Mouse (Mus musculus) layer of hippocampus, postnatal 10 days (tissue): ENCODE measurements around the gene Ifitm6. TPM values are rescaled to one million over a fixed set of nuclear protein-coding genes. Genes with fewer than 3 reads are reported as not detected.
A peak's percentile ranks its signal among the peaks of the same experiment; 100 is the strongest.
"Not testable (repeated sequence)": the region's sequence is repeated elsewhere in the genome, so short reads cannot be mapped to it uniquely, and the experiment has no call there.

Experiments used
- DNase-seq, 2 experiments: peaks; one replicate each; pipeline ENCODE4 v3.0.0; 2021; ENCODE audit warnings: low spot score in 2 of 2
- total RNA-seq, 2 experiments: library from RNA; stranded (reverse); gene quantifications; 2 replicates each; pipeline ENCODE4 v1.2.3; 2021

Gene Ifitm6
- total RNA-seq, 2 experiments from 2014 or later: not detected

DNA sequence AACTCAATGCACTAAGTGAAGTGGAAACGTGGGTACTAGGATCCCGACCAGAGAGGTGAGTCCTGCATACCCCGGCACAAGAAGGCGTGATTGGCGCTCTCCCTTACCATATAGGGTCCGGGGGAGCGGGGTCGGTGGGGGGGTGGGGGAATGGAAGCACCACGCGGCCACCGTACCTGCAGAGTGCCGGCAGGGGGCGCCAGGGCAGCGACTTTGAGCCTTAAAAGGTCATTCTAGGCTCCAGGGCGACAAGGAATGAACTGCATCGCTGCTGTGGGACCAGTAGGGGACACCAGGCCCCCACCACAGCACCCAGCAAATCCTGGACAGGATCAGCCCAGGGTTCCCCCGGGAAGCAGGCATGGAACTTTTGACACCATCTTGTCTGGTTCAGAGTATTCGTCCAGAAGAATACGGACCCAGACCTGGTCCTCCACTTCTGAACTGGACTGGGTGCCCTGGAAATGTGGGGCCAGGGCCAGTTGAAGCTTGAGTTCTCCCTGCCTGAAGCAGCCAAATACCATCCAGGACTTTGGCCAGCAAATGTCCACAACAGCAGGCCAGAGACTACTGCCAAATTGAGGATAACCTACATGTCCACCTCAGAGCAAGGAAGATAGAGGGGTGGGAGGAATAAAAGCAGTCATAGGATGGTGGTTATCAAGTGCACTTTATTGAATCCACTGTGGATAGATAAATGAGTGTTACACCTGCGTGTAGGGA, 8.6 kb downstream of the Ifitm6 start:
- peak; percentile 67 to 69 for DNase-seq

DNA sequence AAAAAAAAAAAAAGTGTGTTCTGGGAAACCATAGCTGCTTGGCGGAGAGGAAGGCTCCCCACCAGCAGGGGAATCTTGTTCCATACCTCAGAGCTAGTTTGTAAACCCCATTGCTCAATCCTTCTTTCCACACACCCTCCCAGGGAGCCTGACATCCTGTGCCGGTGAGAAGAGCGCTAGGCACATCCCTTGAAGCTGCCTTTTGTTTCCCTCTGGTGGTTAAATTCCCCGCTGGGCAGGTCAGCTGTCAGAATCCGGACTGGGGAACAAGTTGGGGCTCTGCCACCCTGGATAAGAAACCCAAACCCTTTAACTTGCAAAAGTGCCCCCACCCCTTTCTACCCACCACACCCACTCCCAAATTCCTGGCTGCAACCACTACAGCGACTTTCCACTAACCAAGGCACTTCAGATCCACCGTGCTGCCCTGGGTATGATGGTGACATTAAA, 9.4 kb downstream of the Ifitm6 start:
- peak in 1 of 2 experiments; percentile 16 for DNase-seq

DNA sequence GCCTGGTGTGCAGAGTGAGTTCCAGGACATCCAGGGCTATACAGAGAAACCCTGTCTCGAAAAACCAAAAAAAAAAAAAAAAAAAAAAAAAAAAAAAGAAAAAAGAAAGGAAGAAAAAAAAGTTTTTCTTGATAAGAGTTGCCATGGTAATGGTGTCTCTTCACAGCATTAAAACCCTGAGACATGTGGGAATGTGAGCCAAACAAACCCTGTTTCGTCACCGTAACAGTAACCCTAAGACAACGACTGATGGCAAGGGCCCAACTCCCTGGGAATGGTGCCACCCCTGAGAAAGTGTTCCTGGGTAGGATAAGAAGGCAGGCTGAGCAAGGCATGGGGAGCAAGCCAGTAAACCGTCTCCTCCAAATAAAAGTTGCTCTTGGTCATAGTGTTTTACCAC, 10.8 kb downstream of the Ifitm6 start:
- peak; percentile 33 to 42 for DNase-seq

DNA sequence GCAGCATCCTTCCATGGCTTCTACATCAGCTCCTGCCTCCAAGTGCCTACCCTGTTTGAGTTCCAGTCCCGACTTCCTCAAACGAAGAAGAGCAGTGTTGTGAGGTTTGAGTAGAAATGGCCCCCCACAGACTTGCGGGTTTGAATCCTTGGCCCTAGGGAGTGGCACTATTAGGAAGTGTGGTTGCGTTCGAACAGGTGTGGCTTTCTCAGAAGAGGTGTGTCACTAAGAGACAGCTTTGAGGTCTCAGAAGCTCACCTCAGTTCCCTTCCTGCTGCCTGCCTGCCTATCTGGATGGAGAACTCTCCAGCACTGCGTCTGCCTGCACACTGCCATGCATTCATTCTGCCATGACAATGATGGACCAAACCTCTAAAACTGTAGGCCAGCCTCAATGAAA, 11.3 kb downstream of the Ifitm6 start:
- DNase-seq: no peak

DNA sequence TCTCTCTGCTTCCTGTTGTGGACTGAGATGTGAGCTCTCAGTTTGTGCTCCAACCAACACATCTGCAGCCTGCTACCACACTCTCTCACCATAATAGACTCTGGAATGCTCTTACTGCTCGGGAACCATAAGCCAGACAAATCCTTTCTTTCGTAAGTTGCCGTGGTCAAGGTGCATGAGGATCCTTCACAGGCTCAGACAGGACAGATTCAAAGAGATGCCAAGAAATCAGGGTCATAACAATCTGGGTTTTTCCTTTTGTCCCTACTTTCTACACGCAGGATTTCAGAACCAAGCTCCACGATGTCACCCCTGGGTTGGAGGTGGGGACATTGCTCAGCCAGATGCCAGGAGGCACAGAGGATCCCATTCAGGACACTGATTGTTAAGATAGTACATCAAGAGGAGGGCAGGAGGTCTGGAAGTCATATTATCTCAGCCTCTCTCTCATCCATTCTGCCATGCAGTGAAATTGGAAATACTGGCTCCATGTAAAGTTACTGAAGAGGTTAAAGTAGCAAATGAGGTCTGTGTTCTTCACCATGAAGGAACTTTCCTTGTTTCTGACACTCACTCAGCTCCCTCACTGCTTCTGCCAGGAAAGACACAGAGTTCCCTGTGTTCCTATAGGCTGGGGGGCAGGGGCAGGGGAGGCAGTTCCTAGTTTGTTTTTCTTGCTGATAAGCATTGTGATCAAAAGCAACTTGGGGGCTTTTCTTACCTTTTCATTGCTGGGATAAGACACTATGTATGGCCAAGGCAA, 14.3 kb downstream of the Ifitm6 start:
- no peak for DNase-seq

DNA sequence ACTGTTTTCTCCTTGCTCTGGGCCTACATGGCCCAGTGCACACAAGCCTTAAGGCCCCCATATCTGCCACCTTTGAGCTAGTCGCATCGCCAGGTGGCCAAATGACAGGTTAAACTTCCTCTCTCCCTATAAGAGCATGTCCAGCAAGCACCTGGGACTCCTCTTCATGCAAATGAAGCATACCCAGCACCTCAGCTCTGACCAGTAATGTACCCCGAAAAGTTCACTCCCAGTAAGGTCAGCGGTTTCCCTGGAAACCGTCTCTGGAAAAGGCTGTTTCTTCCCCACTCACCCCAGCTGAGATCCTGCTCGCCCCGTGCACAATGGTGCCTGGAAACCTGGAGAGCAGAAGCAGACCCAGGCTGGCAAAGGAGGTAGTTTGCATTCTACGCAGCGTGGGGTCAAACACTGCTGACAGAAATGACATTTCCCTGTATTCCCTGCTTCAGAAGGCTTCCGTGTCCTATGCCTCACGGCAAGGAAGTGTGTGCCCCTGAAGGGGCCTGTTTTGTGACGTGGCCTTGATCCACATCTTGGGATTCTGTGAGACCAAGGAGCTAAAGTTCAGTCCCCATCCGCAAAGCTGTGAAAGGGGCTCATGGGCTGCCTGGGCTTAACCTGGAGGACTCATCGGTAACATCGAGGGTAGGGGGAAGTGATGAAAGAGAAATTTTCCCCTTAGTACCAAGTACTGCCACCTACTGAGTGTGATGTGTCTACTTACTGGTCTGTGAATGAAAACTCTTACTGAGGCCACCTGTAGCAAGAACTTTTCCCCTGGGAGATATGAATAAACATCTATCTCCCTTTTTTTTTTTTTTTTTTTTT, 16.6 kb downstream of the Ifitm6 start:
- no peak for DNase-seq

DNA sequence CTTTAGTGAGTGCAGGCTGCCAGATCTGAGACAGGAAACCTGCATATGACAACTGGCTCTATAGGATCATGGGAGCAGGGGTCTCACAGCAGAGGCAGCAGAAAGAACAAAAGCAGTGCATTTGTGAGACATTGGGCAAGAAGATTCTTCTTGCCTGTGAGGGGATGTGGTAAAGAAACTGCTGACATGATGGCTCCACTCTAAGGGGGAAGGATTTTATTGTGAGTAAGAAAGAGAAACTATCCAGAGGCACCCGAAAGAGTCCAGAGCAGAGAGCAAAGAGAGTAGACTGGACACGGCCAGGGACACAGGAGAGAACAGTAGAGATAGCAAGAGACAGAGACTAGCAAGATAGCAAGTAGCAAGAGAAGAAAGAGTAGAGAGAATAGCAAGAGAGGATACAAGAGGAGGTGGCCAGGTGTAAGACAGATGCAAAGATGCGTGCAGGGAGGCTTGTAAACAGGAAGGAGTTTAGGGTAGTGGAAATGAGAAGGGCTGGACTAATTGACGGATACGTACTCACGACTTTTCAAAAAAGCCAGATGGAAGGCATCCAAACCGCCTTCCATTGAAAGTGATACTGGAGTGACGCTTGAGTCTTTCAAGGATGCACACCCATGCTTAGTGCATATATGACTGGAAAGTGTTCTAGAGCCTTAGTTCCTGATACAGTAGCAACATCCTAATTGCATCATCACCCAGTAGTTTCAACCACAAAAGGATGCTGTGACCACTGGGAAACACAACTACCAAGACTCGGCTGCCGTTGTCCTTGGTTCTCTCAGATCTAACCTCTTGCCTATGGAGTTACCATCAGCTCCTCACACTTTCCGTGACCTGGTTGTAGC, 18.6 kb downstream of the Ifitm6 start:
- DNase-seq: no peak

DNA sequence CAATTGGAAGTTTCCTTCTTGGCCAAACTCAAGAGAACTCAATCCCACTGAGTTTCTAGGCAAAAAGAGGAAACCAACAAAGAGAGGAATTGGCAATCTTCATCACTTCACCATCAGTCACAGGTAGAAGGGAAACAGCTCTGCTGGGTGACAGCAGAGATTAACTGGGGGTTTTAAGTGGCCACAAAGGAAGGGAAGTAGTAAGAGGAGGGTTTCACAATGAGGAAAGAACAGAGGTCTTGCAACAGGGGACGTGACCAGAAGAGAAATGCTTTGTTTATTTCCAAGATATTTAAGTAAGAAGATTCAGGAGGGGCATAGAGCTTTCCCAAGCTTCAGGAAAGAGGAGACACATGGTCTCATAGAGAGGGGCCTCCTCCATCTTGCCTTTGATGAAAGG, 19.9 kb downstream of the Ifitm6 start:
- no peak for DNase-seq

DNA sequence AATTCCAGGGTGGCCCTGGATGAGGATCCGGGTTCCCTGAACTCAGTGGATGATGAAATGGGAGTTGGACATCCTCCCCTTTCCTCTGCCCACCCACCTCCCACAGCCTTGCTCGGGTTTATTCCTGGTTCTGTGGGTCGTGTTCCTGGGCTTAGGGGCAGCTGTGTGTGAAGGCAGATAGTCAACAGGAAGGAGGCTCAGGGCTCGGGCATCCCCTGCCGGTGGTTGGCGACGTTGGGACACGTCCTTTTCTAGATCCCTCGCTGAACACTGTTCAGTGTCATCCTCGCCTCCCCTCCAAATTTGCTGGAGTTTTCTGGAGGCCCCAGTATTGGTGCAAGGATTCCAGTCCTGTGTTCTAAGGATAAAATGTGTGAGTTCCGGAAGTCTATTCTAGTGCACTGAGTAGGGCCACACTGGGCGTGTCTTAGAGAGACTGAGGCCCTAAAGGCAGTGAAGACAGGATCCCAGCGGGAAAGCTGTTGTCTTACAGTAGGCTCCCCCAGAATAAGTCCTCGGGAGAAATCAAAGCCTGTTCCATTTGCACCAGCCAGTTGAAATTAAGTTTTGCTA, 26.5 kb downstream of the Ifitm6 start:
- no peak for DNase-seq

DNA sequence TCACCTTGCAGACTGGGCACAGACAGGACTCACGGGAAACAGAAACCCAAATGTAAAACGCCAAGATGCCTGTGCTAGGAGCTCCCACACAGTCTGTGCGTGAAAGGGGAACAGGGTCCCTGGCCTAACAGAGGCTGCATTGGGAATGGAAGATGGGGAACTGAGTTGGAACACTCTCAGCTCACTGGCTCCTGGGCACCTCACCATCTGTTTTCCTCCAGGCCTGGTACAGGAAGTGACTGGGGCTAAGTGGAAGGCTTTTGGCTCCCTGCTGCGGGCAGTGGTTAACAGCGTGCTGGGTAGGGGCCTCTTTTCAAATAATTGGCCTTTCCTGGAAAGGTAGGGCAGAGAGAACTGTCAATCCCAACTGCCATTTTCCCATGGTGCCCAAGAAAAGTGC, 27.1 kb downstream of the Ifitm6 start:
- no peak for DNase-seq

DNA sequence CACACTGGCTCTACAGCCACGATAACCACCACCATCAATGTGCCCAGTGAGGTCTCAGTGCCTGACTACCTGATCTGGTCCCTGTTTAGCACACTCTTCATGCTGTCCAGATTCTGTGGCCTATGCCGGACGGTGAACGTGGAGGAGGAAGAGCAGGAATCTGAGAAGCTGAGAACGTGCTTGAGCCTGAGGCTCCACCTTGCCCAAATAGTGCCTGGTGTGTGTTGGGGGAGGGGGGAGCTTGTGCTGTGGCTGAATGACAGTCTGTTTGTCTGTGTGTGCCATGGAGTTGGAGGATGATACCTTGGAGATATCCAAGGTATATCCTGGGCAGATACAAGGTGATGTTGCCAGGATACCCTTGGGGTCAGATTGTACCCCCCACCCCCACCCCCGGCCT, 27.5 kb downstream of the Ifitm6 start:
- DNase-seq: no peak

DNA sequence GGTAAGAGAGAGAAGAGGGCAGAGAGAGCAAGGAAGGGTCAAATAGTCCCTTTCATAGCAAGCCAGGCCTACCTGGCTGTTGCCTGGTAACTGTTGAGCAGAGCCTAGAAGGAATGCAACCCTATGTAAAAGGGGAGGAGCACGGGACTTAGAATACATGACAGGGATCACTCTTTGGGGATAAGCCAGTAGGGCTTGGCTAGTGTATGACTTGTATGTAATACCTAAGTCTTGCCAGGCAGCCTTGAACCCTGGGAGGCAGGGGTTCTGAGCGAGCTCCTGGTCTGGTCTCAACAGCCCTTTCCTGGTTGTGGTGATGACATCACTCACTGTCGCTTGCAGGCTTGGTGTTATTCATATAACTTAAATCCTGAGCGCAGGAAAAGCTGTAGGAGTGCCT, 28.7 kb downstream of the Ifitm6 start:
- DNase-seq: no peak

DNA sequence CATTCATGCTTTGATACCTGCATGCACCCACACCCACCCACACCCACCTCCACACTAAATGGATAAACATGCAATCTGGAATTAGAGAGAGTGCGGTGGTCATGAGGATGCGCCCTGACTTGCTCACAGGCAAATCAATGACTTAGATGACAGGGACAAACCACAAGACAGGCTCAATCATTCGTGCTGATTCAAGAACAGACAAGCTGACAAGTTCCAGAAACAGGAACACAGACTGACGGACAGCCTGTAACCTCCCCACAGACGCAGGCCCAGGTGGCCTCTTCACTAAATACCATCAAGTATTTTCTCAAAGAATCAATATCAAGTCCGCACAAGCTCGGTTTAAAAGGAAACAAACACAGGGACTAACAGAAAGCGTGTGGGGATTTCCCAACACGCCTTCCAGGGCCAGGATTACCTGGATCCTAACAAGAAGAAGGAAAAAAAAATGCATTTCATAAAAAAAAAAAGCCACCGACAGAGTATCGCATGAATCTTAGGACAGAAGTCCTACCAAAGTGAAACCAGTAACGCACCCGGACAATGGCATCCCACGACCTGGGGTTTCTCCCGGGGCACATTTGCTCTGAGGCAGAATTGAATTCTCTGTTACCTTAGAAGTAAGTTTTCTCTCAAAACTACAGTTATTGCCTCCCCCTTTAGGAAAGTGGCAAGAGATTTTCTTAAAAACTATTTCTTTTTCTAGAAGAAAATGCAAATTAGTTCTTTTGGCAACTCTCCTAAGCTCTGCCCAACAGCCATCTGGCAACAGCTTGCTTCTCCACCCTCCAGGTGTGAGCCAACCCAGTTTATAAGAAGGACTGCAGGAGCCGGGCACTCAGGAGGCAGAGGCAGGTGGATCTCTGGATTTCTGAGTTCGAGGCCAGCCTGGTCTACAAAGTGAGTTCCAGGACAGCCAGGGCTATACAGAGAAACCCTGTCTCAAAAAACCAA, 30.3 kb downstream of the Ifitm6 start:
- DNase-seq: no peak

DNA sequence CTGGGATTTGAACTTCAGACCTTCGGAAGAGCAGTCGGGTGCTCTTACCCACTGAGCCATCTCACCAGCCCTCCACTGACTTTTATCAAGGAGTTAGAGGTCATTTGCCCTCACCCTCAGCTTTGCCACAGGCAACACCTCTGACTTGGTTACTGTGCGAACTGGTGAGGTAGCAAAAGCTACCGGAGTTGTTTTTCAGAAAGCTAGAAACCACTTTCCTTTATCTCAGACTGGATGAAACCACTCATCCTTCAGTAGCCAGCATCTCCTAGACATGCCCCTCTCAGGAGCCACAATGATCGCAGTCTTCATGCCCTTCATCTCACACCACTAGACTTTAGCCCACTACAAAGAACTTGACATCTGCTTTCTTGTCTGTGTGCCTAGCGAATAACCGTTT, 34.8 kb downstream of the Ifitm6 start:
- no peak for DNase-seq

DNA sequence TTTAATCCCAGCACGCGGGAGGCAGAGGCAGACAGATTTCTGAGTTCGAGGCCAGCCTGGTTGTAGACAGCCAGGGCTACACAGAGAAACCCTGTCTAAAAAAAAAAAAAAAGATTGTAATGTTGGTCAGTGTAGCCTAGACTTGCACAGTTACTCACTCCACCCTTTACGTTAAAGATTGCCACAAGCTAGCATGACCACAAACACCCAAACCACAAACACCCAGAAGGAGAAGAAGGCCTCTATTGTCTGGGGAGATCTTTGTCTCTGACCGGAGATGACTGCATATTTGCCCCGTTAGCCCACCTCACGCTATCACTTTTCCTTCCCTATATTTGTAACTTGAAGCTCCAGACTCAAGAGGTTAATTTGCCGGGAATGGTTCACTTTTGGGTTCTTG, 36.0 kb downstream of the Ifitm6 start:
- no peak for DNase-seq

DNA sequence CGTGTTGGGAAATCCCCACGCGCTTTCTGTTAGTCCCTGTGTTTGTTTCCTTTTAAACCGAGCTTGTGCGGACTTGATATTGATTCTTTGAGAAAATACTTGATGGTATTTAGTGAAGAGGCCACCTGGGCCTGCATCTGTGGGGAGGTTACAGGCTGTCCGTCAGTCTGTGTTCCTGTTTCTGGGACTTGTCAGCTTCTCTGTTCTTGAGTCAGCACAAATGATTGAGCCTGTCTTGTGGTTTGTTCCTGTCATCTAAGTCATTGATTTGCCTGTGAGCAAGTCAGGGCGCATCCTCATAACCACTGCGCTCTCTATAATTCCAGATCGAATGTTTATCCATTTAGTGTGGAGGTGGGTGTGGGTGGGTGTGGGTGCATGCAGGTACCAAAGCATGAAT, 41.0 kb downstream of the Ifitm6 start:
- not testable (repeated sequence) for DNase-seq

DNA sequence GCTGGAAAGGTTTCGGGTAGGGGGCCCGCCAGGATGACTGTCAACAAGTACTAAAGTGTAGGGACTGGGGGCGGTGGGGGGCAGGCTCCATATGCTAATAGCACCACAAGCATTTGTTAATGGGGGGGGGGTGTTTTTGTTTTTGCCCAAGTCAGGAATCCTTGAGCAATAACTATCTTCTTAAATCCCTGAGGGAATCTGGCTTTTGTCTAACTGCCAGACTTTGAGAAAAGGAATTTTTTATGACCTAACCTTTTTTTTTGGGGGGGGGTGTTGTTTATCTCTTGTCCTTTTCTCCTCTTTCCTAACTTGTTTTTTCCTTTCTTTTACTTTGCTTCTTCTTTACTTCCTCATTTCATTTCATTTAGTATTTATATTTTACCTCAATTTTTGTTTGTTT, 42.3 kb downstream of the Ifitm6 start:
- no peak for DNase-seq

DNA sequence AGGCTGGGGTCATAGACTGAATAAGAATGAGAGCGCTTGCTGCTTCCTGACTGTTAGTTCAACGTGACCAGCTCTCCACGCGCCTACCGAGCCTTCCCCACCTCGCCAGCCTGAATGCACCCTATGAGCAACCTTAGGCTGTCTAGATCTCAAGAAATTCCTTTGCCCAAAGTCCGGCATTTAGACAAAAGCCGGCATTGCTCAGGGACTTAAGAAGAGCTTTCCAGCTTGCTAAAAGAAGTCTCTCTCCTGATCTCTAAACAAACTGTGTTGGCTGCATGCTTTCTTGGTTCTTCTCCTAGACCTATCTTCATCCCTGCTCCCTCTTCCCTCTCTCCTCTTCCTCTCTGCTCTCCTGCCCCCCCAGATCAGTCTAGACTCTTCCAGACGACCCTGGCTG, 42.8 kb downstream of the Ifitm6 start:
- DNase-seq: no peak

DNA sequence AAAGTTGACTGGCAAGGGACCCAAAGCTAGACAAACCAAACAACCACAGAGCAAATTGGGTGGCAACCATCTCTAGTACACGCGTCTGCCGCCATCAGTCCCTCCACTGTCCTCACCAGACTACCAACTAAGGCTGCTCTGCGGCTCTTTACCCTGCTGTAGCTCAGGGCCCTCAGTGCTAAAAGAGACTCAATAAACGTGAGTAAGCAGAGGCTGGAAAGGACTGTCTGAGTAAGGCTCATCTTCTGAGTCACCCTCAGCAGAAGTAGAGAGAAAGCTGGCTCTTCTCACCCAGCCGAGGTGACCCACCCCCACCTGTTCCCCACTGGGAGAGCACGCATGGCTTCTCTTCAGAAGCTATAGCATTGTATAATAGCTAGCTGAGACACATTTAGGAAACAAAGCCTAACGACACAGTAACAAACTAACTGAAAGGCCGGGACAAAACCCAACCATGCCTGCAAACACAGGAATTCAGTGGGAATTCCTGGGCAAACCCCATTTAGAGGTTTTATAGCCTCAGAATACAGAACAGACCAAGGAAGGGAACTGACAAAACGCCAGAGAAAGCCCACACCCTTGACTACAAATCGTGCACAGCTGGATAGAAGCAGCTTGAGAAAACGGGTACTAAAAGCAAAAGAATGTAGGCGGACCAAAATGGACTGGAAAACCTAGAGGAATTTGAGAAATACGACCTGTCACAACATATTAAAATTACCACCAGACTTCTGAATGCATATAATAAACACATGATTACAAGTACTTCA, 44.1 kb downstream of the Ifitm6 start:
- no peak for DNase-seq
